Mouse (Mus musculus) thymus, postnatal 36 days (tissue): ENCODE measurements around the gene Ttc8.
"Not testable (repeated sequence)": the region's sequence is repeated elsewhere in the genome, so short reads cannot be mapped to it uniquely, and the experiment has no call there.

Experiments used
- DNase-seq, 2 experiments: peaks; one replicate each; pipeline ENCODE4 v3.0.0; 2022; ENCODE audit warnings: mixed read lengths in 2 of 2

The Ttc8 gene

DNA sequence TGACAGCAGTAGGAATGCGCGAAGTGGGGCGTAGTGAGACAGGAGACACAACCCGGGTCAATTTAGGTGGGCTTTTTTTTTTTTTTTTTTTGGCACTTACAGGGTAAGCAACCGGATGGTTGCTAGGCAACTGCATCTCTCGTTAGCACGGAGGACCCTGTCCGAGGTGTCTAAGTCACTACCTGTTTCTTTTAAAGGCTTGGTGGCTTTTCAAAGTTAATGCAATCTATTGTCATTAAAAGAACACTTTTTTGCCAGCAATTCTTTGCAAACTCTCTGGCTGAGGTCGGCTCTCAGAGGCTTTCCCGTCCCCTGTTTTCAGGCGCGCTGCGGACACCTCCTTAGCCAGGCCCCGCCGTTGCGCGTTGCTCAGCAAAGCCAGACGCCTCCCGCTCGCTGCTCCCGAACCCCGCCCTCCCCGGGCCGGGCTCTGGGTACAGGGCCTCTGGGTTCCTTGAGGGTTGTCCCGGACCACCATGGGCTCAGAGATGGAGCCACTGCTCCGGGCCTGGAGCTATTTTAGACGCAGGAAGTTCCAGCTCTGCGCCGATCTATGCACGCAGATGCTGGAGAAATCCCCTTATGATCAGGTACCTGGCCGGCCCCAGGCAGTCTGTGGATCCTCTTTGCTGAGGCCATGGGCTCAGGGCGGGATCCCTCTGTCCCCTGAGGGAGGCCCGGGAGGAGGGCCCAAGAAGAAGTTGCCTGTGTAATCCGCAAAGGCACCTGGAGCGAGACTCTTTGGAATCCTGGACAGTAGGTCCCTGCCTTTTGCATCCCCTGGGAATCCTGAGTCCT, at the start of gene Ttc8:
Ttc8 (plus strand) TSS at position 381 of the 798 bp plus-strand sequence.
- DNase-seq: peak; percentile 75 to 79

DNA sequence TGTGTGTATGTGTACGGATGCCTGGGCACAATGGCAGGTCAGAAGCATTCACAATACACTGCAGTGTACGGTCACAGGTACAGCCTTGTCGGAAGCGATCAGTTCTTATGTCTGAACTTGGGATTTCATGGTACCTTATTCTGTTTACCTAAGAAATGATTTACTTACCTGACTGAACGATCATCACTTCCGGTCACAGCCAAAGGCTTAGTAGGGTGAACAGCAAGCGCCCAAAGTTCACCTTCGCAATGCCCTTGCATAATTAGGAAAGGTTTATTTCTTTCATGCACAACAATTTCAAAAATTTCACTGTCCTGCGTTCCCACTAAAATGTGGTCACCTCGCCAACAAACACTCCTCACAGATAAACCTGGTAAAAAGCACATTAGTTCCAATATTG, 47.5 kb upstream of the Ttc8 start:
- DNase-seq: no peak

DNA sequence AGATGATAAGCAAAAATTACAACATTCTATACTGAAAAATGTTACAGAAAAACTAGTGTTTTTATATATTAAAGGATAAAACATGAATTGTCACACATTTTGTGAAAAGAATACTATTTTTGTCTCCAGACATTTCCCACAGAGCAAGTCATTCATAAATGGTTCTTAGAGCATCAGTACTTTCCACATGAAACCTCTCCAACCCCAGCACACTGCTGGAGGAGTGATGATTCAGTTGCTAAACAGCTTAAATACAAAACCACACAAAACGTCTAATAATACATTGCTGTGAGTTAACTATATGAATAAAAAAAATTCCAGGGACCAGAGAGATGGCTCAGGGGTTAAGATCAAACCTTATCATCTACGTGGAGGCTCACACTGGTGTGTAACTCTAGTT, 45.2 kb upstream of the Ttc8 start:
- DNase-seq: no peak

DNA sequence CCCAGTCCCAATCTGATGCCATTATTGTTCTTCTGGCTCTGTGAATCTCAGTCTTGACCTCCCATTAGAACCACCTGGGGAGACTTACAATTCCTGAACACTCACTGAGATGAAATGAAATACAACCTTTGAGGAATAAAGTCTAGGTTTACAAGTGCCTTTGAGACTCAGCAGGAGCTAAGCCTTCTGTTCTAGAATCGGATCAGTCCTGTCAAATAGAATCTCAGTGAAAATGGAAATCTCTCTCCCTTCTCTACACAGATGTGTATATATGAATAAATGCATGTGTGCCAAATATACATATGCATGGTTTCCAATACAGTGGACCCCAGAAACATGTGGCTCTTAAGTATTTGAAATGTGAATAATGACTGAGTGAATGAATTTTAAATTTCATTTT, 41.7 kb upstream of the Ttc8 start:
- no peak for DNase-seq

DNA sequence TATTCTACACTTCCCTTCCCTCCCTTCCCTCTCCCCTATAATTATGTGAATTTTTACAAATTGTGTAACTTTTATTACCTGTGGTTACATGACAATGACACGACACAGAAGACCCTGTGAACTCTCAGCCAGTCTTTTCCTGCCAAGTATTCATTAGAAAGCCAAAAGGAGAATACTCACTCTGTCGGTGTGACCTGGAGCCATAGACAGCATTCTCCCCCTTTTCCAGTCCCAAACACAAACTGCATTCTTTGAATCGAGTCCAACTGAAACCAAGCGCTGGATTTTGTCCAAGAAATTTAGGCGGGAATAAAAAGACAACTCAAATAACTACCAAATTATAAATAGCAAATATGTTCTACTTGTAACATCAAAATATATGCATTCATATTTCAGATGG, 38.6 kb upstream of the Ttc8 start:
- no peak for DNase-seq

DNA sequence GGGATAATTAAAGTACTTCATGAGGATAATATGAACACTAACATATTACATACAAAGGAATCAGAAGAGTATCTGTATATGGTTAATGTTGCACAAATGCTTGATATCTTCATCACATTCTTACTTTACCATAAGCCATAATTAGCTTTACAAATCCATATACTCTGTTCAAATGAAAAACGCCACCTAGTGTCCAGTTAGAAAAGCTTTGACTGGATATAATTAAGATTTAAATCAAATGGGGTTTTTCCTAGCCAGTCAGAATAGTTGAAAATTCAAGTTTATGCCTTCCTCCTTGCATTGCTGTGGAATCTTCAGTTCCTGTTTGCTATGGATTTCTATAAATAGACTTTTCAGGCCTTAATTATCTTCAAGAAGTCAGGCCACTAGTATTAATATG, 35.9 kb upstream of the Ttc8 start:
- DNase-seq: no peak

DNA sequence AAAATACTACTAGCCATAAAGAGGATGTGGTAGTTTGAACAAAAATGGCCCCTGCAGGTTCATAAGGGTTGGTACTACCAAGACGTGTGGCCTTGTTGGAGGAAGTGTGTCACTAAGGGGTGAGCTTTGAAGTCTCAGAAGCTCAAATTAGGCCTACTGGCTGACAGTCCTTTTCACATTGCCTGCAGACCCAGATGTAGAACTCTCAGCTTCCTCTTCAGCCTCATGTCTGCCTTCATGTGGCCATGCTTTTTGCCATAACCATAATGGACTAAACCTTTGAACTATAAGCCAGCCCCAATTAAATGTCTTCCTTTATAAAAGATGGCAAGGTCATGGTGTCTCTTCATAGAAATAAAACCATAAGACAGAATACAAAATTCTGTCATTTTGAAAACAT, 23.6 kb upstream of the Ttc8 start:
- no peak for DNase-seq

DNA sequence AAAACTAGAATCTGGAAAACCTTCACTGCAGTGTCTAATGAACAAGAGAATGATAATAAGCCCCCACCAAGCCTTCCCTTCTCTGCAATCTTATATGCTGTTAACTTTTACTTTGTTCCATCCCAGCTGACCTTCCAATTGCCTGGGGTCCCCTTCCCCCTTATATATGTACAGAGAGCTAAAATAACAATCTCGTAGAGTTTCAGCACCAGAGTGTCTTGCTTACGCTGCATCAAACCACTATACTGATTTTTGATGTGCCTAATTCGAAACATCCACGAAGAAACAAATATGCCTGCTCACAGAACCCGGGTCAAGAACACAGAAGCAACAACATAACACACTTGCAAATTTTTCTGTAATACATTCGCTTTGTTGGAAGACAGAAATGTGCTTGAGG, 20.7 kb upstream of the Ttc8 start:
- DNase-seq: no peak

DNA sequence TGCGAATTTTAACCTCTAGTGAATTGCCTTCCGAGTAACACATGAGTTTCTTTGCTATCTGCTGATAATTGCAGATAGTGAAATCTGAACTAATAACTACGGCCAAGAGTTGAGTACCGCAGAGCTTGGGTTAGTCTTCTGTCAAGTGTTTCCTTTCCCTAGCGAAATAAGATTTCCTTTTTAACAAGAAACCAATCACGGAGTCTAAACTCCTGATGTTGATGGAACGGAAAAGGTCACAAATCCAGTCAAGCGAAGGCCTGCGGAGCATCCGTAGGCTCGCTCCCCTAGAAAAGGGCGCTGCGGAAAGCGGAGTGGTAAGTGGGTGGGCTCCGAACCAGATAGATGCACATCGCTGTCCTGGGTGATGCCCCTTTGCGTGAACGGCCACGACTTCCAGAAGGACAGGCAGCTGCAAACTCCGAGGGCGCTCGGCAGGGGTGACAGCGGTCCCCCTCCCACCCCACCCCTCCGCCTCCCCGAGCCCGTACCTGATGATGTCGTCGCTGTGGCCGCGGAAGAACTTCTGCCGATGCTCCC, 20.0 kb upstream of the Ttc8 start:
- DNase-seq: no peak

DNA sequence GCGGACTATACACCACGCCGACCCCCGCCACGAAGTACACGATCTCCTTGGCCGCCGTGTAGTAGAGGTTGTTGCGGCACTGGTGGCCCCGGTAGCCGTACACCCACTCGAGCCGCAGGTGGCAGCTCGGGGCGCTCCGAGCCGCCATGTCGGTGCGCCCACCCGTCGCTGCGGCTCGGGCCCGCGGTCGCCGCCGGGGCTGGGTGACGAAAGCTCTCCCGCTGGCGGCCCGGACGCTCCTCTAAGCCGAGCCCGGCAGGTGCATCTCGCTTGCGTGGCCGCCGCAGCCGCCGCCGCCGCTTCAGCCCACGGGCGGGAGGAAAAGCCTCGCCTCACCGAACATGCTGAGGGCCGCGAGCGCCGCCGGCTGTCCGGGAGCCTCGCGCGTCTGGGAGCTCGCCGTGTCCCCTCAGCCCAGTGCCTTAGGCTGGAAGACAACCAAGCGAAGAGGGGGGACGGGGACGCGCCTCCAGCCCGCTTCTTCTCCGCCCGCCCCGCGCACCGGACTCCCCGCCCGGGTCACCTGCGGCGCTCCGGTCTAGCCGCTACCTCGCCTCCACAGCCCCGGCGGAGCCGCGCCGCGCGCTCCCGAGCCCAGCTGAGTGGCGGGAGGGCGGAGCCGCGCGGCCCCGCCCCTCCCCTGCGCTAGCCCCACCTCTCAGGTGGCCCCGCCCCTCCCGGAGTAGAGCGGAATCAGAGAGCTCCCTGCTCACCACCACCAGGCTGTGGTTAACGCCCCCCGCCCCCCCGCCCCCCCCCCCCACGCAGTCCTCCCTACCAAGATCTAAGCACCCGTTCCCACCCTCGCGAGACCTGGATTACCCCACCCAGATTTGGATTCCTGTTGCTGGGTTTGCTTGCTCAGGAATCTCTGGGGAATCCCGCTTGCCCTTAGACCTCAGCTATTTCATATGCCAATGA, 19.2 kb upstream of the Ttc8 start, which contains the start of gene Eml5:
Eml5 (minus strand) TSS at position 604 of the 921 bp plus-strand sequence.
- peak; percentile 86 to 87 for DNase-seq

DNA sequence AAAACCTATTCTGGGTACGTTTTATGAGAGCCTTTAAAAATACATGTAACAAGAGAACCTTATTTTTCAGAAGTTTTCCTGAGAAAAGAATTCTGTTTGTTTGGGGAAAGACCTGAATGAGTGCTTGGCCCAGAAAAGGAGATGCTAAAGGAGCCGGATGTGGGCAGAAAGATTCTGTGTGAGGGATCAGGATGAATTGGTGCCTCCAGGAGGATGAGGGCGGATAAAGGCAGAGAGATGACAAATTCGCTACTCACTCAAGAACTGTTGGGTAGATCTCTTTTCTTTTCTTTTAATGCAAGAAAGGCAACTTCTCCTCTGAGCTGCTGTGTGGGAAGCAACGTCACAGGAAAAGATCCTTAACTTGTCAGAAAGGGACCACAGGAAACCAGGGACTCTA, 14.9 kb upstream of the Ttc8 start:
- DNase-seq: no peak

DNA sequence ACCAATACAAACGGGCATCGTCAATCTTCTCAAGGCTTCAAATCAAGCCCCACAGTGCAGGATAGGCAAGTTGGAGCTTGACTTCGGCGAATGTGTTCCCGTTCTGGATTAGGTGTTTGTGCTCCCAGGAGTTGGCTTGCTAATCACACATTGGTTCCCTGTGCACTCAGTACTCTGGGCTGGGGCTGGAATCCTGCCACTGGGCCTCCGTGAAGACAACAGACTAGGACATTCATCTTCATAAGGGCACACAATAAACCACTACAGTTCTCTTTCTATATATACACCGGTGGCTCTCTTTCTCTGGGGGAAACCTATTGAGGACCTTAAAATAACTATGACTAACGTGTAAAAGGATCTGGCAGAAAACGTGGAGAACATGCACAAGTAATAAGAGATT, 10.3 kb upstream of the Ttc8 start:
- DNase-seq: no peak

DNA sequence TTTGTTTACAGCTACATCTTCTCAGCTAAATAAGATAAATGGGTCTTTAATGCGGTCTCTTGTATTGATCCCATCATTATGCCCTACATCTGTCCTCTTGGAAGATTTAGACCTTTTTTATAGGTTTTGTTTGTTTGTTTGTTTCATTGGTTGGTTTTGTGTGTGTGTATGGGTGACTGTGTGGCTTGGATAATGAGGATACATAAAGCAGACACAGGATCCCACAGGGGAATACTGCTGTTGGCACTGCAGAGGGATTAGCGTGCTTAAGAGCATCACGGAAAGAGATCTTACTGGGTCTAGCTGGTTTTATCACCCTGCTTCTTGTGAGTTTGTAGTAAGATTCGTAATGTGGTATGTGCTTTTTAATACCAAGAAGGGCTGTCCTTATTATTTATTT, 10.8 kb downstream of the Ttc8 start:
- DNase-seq: no peak

DNA sequence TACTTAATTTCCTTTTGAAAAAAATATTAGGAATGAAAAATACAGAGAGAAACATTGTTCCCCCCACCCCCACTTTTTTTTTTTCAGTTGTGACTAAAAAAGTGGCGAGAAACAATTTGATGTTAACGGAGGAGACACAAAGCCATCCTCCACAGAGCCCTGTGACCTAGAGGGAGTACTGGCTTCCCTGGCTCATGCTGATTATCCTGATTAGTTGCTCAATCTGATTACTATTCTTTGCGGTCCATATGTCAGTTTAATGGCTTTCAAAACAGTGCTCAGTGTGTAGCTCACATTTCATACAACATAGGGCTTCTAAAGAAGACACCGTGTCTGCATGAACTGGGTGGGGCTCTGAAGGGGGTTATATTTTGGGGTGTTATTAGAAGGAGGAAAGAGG, 12.1 kb downstream of the Ttc8 start:
- DNase-seq: no peak

DNA sequence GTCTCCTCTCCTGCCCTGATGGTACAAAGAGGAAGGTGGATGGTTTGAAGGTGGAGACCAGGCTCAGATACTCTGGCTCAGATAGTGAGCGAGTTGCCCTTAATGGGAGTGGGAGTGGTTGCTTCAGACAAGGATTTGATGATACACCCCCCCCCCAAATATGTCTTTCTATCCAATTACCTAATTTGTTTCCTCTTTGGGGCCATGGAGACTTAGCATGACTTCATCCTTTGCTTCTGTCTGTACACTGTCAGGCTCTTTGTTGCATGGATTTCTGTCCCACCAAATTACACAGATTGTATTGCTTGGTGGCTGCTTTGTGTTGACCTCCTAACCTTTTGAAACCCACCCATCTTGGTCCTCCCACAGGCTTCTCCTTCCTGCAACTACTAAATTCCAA, 12.5 kb downstream of the Ttc8 start:
- DNase-seq: no peak

DNA sequence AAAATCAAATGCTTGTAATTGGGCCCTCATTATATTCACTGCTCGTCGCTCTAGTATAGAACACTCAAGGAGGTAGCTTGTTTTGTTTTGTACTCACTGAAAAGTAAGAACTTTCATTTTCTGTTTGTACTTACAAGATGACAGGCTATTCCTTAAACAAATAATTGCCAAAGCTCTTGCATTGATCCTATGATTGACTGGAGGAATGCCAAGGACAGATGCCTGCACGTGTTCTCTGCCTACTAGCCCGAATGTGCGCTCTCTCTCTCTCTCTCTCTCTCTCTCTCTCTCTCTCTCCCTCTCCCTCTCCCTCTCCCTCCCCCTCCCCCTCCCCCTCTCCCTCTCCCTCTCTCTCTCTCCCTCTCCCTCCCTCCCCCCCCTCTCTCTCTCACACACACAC, 30.9 kb downstream of the Ttc8 start:
- not testable (repeated sequence) for DNase-seq

DNA sequence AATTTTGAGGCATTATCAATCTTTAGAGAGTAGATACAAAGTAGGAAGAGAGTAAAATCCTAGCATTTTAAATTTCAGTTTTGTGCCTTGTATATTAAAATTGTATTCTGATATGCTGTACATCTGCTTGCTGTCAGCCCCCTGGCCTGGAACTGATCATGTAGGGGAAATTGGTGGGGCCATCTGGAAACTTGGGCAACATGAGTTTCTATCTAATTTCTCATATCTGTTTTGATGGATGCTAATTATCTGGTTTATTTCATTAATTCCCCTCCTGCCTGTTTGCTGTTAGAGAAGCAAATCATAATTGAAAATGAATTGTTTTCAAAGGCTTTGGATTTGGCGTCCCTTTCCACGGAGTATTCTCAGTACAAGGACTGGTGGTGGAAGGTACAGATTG, 36.6 kb downstream of the Ttc8 start:
- DNase-seq: no peak

DNA sequence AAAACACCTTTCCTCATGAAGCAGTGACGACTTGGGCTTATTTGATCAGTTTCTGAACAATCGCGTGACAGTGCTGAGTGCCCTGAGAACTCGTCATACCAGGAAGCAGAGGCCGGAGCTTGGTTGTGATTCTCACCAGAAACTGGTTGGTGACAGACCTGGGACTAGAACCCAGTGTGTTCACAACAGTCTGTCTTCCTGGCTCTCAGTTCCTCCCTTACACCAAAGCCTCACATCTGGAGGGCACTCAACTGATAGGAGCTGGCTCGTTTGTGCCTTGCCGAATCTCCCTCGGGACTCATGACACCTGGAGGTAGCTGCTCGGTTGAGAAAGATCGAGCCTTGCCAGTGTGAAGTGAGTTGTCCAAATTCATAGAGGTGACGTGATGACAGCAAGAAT, 37.1 kb downstream of the Ttc8 start:
- no peak for DNase-seq

DNA sequence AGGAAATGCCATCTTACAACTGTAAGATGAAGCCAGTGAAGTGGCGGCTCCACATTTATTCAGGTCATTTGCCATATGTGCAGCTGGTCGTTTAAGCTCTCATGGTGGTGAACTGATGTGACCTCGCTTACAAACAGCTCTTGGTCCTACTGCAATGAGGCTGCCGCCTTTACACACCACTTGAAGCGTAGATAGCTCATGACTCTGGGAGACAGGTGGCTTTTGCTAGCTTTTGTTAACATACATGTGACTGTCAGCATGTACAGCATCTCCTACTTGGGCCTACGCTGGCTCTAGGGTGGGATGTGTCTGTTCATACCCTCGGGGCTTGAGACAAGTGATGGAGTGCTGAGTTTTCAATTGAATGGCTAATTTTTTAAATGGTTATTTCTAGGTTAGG, 40.6 kb downstream of the Ttc8 start:
- DNase-seq: no peak

DNA sequence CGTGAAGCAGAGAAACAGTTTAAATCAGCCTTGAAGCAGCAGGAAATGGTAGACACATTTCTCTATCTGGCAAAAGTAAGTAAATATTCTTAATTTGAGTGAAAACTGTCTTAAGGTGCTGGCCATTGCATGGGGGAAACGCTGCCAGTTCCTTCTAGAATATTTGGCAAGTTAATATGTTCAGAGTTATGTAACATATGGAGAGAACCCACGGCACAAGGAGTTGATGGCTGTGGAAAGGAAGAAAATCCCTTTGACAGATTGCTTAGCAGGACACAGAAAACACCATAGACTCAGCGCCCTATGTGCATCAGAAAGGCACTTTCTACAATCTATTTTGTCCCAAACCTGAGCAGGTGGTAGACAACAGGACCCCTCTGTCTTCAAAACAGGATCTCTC, 41.0 kb downstream of the Ttc8 start:
- DNase-seq: no peak

DNA sequence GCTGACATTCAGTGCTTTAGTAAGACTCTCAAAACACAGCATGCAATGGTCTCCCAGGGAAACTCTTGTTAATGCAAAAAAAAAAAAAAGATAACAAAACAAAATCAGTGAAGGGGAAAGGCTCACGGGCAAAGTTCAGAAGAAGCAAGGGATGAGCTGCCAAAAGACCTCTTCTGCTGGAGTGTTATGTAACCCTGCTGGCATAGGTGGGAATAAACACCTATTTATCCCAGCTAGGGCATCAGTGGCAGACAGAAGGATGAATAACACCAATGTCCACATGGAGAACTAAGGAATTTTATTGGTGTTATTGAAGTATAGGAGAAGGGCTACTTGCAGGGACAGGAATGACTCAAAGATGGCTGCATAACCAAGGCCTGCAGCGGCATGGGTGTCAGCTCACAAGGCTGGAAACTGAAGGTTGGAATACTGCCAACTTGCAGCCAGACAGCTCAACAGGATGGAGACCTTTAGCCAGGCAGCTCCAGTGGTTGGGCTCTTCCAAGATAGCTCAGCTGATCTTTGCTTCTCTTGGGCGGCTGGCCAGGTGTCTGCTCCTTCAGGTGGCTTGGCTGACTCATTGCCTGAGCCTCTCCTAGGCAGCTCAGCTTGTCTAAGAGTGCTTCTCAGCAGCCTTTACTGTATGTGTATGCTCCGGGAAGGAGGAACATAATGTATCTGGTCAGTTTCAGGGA, 45.2 kb downstream of the Ttc8 start:
- no peak for DNase-seq

DNA sequence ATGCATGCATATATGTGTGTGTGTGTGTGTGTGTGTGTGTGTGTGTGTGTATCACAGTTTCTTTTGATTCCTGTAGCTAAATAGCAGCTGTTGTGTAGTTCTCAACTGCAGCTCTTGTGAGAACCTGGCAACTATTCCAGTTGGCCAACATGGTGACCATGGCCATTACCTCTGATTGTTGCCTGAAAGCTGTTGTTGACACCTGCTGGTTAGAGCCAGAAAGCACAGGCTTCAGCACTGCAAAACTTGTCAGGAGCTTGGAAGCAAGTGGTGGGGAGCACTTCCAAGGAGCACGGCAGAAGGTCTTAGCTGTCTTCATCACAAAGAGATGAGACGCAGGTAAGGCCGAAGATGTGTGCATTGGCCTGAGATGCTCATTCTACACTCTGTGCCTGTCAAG, 51.9 kb downstream of the Ttc8 start:
- no peak for DNase-seq

DNA sequence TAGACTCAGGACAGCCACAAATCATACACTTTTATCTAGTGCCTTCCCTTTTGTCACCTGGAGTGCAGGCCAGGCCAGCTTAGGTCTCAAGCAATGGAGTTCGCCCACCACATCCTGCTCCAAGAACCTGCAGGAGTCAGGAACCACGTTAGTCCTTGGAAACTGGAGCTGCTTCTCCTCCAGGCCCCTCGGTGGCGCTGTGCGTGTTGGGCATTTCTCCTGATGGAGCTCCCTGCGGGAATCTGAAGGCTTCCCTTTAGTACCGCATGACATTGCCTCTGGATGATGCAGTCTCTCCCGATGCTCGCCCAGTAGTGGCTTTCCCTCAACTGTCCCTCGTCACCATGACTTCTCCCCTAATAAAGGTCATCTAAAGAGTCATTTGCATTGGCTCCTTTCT, 53.1 kb downstream of the Ttc8 start:
- DNase-seq: no peak
